Mouse (Mus musculus) inflammation-experienced regulatory T-cells, adult 16 weeks (primary cell): ENCODE data around the gene Vmn2r-ps130. TPM values are rescaled to one million over a fixed set of nuclear protein-coding genes. Genes with fewer than 3 reads are reported as not detected.

Experiments
- polyA plus RNA-seq: library from polyadenylated mRNA; unstranded; fragments of 100-300 nt; shearing (Covaris generic); gene quantifications from one replicate; pipeline ENCODE4 v1.2.1, GENCODE M21; 2017

Vmn2r-ps130 gene
- polyA plus RNA-seq, result not detected

GRCm38 (mm10) chr17:23060866-23061265 is at the start of gene Vmn2r-ps130:
Gene Vmn2r-ps130, plus strand, starts transcription at chr17:23061166.

Other genes with a start within 250 kb of the Vmn2r-ps130 start
- 34.9 TPM for gene Zfp945, start 194.0 kb upstream of the Vmn2r-ps130 start, polyA plus RNA-seq
- 0.02 TPM for gene Vmn2r113, start 118.2 kb upstream of the Vmn2r-ps130 start, polyA plus RNA-seq
- gene Zfp40, start 132.1 kb downstream of the Vmn2r-ps130 start, polyA plus RNA-seq, result 16.0 TPM